Mouse (Mus musculus): Measurements from ENCODE around the gene Gm3233. TPM values are rescaled to one million over a fixed set of nuclear protein-coding genes. Genes with fewer than 3 reads are reported as not detected.
A peak's percentile ranks its signal among the peaks of the same experiment; 100 is the strongest.

Gm3233 gene
- total and polyA plus RNA-seq, 3 experiments = not detected

DNA sequence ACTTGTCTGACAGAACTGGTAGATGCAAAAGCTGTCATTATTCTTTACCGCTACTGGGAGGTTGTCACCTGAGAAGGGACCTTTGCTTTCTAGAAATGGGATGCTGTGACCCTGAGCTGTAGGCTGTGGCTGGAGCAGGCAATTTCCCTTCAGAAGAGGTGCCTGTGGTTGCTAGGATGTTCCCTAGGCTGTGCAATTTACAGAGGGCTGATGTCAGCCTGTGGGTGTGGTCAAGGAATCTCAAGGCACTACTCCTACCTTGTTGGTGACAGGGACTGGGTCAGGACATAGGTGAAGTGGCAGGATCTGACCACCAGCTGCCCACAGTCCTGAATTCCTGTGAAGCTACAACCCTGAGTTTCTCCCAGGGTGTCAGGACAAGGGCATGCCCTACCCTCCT, 10.2 kb upstream of the Gm3233 start:
- Histone ChIP-seq H3K79me2 (ENCODE audit: control insufficient read depth, insufficient read depth, low read length, poor library complexity) (no peaks in the 10 kb centered on the region), H3K9ac (ENCODE audit: control insufficient read depth, low read depth, low read length, poor library complexity, severe bottlenecking) (no peak overlapping the region), H3K36me3 (ENCODE audit: control insufficient read depth in 1 of 2, insufficient read depth in 2 of 2, low read length in 2 of 2) (no peaks in the 10 kb centered on the region), H3K4me3 (ENCODE audit: control insufficient read depth in 1 of 2, insufficient read depth in 1 of 2, low read depth in 2 of 2, low read length in 2 of 2) (no peak overlapping the region), H3K9me3 (replicated peaks; ENCODE audit: insufficient read depth, low read length) (no peaks in the 10 kb centered on the region), H3K4me1 (ENCODE audit: control insufficient read depth in 1 of 2, insufficient read depth in 2 of 2, low read length in 2 of 2) (no peaks in the 10 kb centered on the region), H3K27me3 (ENCODE audit: control insufficient read depth in 1 of 2, insufficient read depth in 2 of 2, low read length in 2 of 2) (peaks cover 0 to 2% of the 10 kb centered on the region in 2 experiments; a peak in 2 of 4 replicates), H3K27ac (ENCODE audit: control insufficient read depth, low read depth, low read length) (no peak overlapping the region)
- TF ChIP-seq MEF2A (IDR thresholded peaks at IDR 0.05; ENCODE audit: extremely low read depth, insufficient replicate concordance, low read depth, low read length, poor library complexity, severe bottlenecking) = no peak
- no peak for TF ChIP-seq MAX (IDR thresholded peaks at IDR 0.05; ENCODE audit: low read length)
- no peak for TF ChIP-seq USF1 (IDR thresholded peaks at IDR 0.05; ENCODE audit: low read depth, low read length)
- no peak for TF ChIP-seq EP300 (IDR thresholded peaks at IDR 0.05; ENCODE audit: low read depth in 1 of 2, low read length in 2 of 2)
- TF ChIP-seq RCOR1 (IDR thresholded peaks at IDR 0.05; ENCODE audit: low read depth, low read length) = no peak
- no peak for TF ChIP-seq TBP (IDR thresholded peaks at IDR 0.05; ENCODE audit: low read depth, low read length)
- no peak for TF ChIP-seq BHLHE40 (IDR thresholded peaks at IDR 0.05; ENCODE audit: borderline replicate concordance, low read depth, low read length)
- no peak for TF ChIP-seq MYC (IDR thresholded peaks at IDR 0.05; ENCODE audit: low read depth, low read length)
- TF ChIP-seq MYB (IDR thresholded peaks at IDR 0.05; ENCODE audit: low read depth, low read length) = no peak
- no peak for TF ChIP-seq CTCF (IDR thresholded peaks at IDR 0.05 in 2 of 3, conservative IDR thresholded peaks at IDR 0.05 in 1 of 3; ENCODE audit: control insufficient read depth in 1 of 3, insufficient read depth in 1 of 3, low read depth in 2 of 3, low read length in 3 of 3, poor library complexity in 1 of 3, severe bottlenecking in 1 of 3)
- DNase-seq (ENCODE audit: low read depth, low spot score) = no peak

- peak; percentile 30 for DNase-seq (ENCODE audit: low read depth, low spot score)
- Histone ChIP-seq H3K4me1 (ENCODE audit: control insufficient read depth in 1 of 2, insufficient read depth in 2 of 2, low read length in 2 of 2) (no peaks in the 10 kb centered on the region), H3K36me3 (ENCODE audit: control insufficient read depth in 1 of 2, insufficient read depth in 2 of 2, low read length in 2 of 2) (no peaks in the 10 kb centered on the region), H3K9ac (ENCODE audit: control insufficient read depth, low read depth, low read length, poor library complexity, severe bottlenecking) (no peak overlapping the region), H3K27ac (ENCODE audit: control insufficient read depth, low read depth, low read length) (no peak overlapping the region), H3K9me3 (replicated peaks; ENCODE audit: insufficient read depth, low read length) (no peaks in the 10 kb centered on the region), H3K4me3 (ENCODE audit: control insufficient read depth in 1 of 2, insufficient read depth in 1 of 2, low read depth in 2 of 2, low read length in 2 of 2) (no peak overlapping the region), H3K27me3 (ENCODE audit: control insufficient read depth in 1 of 2, insufficient read depth in 2 of 2, low read length in 2 of 2) (peaks cover 0 to 5% of the 10 kb centered on the region in 2 experiments; a peak in 3 of 4 replicates), H3K79me2 (ENCODE audit: control insufficient read depth, insufficient read depth, low read length, poor library complexity) (no peaks in the 10 kb centered on the region)
- TF ChIP-seq ZNF384 (IDR thresholded peaks at IDR 0.05; ENCODE audit: low read depth, low read length) (0 out of 2 replicates have a peak, but pooled peaks have one; percentile 20), TCF12 (IDR thresholded peaks at IDR 0.05; ENCODE audit: low read depth, low read length) (no peak), USF1 (IDR thresholded peaks at IDR 0.05; ENCODE audit: low read depth, low read length) (0 out of 2 replicates have a peak, but pooled peaks have one; percentile 18), SMC3 (IDR thresholded peaks at IDR 0.05; ENCODE audit: low read depth, low read length) (peak; percentile 59), MEF2A (IDR thresholded peaks at IDR 0.05; ENCODE audit: extremely low read depth, insufficient replicate concordance, low read depth, low read length, poor library complexity, severe bottlenecking) (no peak), ELF1 (IDR thresholded peaks at IDR 0.05; ENCODE audit: low read depth, low read length) (no peak), ZC3H11A (IDR thresholded peaks at IDR 0.05; ENCODE audit: low read depth, low read length) (peak; percentile 60), TAL1 (IDR thresholded peaks at IDR 0.05; ENCODE audit: low read length) (no peak), POLR2AphosphoS2 (IDR thresholded peaks at IDR 0.05; ENCODE audit: low read length) (no peak), RAD21 (IDR thresholded peaks at IDR 0.05; ENCODE audit: low read depth, low read length) (peak; percentile 63), CTCF (IDR thresholded peaks at IDR 0.05 in 2 of 3, conservative IDR thresholded peaks at IDR 0.05 in 1 of 3; ENCODE audit: control insufficient read depth in 1 of 3, insufficient read depth in 1 of 3, low read depth in 2 of 3, low read length in 3 of 3, poor library complexity in 1 of 3, severe bottlenecking in 1 of 3) (peak; percentile 2 to 50 (median 12); a peak in 3 of 6 replicates), NELFE (IDR thresholded peaks at IDR 0.05; ENCODE audit: low read depth, low read length) (no peak)
Measured at GRCm38 (mm10) chr10:77753448-77753847, 6.0 kb downstream of the Gm3233 start.

All from MEL (cell line).